Mouse (Mus musculus) cerebellum, adult 2 months (tissue): ENCODE measurements at regions not wholly inside any gene's neighbourhood (a gene's known extent, or its start where the extent isn't known, plus 50 kb on each side); places are given as distances from the start of the nearest gene placed in this dataset.

ENCODE experiments used
- CTCF ChIP-seq: fragments of 200-500 bp; IDR thresholded peaks from 2 replicates; pipeline ENCODE4 v1.5.1; 2011; ENCODE audit warnings: low read depth, mild to moderate bottlenecking, control low read depth, low read length, moderate library complexity, borderline replicate concordance; ENCODE audit not compliant: insufficient read depth
- POLR2A ChIP-seq: fragments of 200-500 bp; IDR thresholded peaks from 2 replicates; pipeline ENCODE4 v1.6.1; 2011; ENCODE audit warnings: low read length, control low read depth, borderline replicate concordance; ENCODE audit not compliant: insufficient read depth

GRCm38 (mm10) chr3:38034138-38034537 lies 309.8 kb upstream of the Gm5148 start:
- TF ChIP-seq CTCF (no peak), POLR2A (no peak)
